Mouse (Mus musculus) midbrain, embryonic 13.5 days (tissue): Measurements from ENCODE around the gene Atrnl1. TPM values are rescaled to one million over a fixed set of nuclear protein-coding genes. Genes with fewer than 3 reads are reported as not detected.

Experiments used
- ATAC-seq: fragments of 200-750 bp; cut with Nextera tagmentation; 2 replicates; pipeline ENCODE4 v1.8.0; 2017; ENCODE audit warnings: mild to moderate bottlenecking, moderate TSS enrichment, moderate library complexity
- H3K27ac ChIP-seq: fragments of 300-500 bp; sonication (generic); 2 replicates; pipeline ENCODE4 v1.5.1; 2015; ENCODE audit warnings: inconsistent platforms, mild to moderate bottlenecking, moderate library complexity
- H3K27me3 ChIP-seq: fragments of 300-500 bp; sonication (generic); 2 replicates; pipeline ENCODE4 v1.6.1; 2015; ENCODE audit warnings: mild to moderate bottlenecking, inconsistent platforms
- H3K36me3 ChIP-seq: fragments of 300-500 bp; sonication (generic); 2 replicates; pipeline ENCODE4 v1.6.1; 2015; ENCODE audit warnings: mild to moderate bottlenecking, inconsistent platforms
- H3K4me1 ChIP-seq: fragments of 300-500 bp; sonication (generic); replicated peaks from 2 replicates; pipeline ENCODE4 v1.6.1; 2015; ENCODE audit warnings: inconsistent platforms
- H3K4me2 ChIP-seq: fragments of 300-500 bp; sonication (generic); replicated peaks from 2 replicates; pipeline ENCODE4 v1.6.1; 2015; ENCODE audit warnings: moderate library complexity, mild to moderate bottlenecking, inconsistent platforms
- H3K4me3 ChIP-seq: fragments of 300-500 bp; sonication (generic); replicated peaks from 2 replicates; pipeline ENCODE4 v1.5.1; 2015; ENCODE audit warnings: mild to moderate bottlenecking, inconsistent platforms
- H3K9ac ChIP-seq: fragments of 300-500 bp; sonication (generic); replicated peaks from 2 replicates; pipeline ENCODE4 v1.6.1; 2015; ENCODE audit warnings: mild to moderate bottlenecking, inconsistent platforms
- H3K9me3 ChIP-seq: fragments of 300-500 bp; sonication (generic); 2 replicates; pipeline ENCODE4 v1.6.1; 2016; ENCODE audit warnings: mild to moderate bottlenecking, inconsistent platforms
- WGBS: fragments of 180-500 bp; shearing (Covaris S2); methylation state at CpG from one replicate; pipeline ENCODE4 v1.1.7; 2015; 5-methylcytosine and 5-hydroxymethylcytosine counted together
- polyA plus RNA-seq: library from polyadenylated mRNA; unstranded; fragments of >200 nt; fragmentation: Nextera tagmentation; extraction: Ambion mirVana; gene quantifications from 2 replicates; pipeline ENCODE4 v1.2.1, GENCODE M21; 2015

Gene Atrnl1
- polyA plus RNA-seq, 1 experiment from 2014 or later, result 10.2 TPM

DNA sequence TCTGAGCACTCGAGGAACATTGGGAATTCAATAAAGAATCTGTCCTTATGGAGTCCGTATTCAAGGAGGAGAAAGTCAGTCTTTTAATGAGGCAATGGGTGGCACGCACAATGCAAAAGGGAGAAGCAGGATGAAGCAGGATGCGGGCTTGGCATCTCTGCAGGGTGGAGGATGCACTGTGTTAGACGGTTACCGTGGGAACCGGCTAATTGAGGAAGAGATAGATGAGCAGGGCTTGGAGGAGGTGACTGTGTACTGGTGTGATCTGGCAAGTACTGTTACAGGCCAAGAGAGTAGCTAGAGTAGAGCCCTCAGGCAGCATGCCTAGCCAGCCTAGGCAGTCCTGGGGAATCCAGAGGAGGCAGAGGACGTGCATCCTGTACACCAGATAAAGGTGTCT, 330.7 kb downstream of the Atrnl1 start:
- 54% methylated on average over 8 of the region's 8 CpGs for WGBS
- Histone ChIP-seq H3K36me3 (no peaks in the 10 kb centered on the region), H3K9ac (no peak overlapping the region), H3K27me3 (no peaks in the 10 kb centered on the region), H3K27ac (no peak overlapping the region), H3K4me1 (peaks cover 11% of the 10 kb centered on the region), H3K4me3 (no peak overlapping the region), H3K4me2 (no peak overlapping the region), H3K9me3 (no peaks in the 10 kb centered on the region)
- peak; percentile 85 for ATAC-seq

DNA sequence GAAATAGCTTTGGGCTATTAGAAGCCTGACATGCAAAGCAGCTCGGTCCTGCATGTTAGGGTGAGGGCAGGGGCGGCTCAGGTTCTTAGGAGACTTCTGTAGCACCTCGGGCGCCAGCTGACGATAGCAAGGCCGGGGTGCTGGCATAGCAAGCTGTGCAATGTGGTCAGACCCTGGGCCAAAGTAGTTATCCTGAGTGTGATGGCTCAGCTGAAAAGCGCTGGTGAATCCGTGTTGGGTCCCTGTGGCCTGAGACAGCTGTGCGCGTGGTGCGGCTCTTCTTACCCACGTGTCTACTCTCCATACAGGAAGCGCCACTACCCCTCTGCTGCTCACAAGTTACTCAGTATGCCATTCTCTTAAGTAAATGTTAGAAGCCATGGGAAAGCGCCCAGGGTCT, 331.4 kb downstream of the Atrnl1 start:
- ATAC-seq, result no peak
- Histone ChIP-seq H3K9ac (no peak overlapping the region), H3K9me3 (no peaks in the 10 kb centered on the region), H3K27ac (no peak overlapping the region), H3K36me3 (no peaks in the 10 kb centered on the region), H3K4me1 (peaks cover 11% of the 10 kb centered on the region), H3K27me3 (no peaks in the 10 kb centered on the region), H3K4me2 (no peak overlapping the region), H3K4me3 (no peak overlapping the region)
- WGBS, result 86% methylated on average over 14 of the region's 14 CpGs

DNA sequence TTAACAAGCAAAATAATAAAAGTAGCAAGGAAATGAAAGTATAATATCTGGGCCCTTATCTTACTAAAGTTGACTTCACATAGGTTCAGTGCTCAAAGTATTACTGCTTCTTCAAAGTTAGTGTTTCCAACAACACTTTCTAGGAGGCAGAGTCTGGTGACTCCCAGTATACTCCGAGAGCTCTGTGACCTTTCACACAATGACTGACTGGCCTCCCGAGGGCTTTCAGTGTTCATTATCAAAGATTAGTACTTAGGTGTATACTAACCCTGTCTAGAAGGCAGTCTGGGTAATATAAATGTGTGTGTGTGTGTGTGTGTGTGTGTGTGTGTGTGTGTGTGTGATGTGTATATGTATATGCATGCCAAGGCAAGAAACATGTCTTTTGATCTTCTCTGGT, 332.5 kb downstream of the Atrnl1 start:
- Histone ChIP-seq H3K4me1 (peaks cover 11% of the 10 kb centered on the region), H3K9me3 (no peaks in the 10 kb centered on the region), H3K27me3 (no peaks in the 10 kb centered on the region), H3K4me3 (no peak overlapping the region), H3K36me3 (no peaks in the 10 kb centered on the region), H3K27ac (no peak overlapping the region), H3K9ac (no peak overlapping the region), H3K4me2 (no peak overlapping the region)
- ATAC-seq, result no peak
- 57% methylated on average over 2 of the region's 2 CpGs for WGBS

- no peaks in the 10 kb centered on the region for H3K36me3 ChIP-seq
- no peak for ATAC-seq
These were observed 333.8 kb downstream of the Atrnl1 start for GRCm38 (mm10) chr19:57944680-57945079.

DNA sequence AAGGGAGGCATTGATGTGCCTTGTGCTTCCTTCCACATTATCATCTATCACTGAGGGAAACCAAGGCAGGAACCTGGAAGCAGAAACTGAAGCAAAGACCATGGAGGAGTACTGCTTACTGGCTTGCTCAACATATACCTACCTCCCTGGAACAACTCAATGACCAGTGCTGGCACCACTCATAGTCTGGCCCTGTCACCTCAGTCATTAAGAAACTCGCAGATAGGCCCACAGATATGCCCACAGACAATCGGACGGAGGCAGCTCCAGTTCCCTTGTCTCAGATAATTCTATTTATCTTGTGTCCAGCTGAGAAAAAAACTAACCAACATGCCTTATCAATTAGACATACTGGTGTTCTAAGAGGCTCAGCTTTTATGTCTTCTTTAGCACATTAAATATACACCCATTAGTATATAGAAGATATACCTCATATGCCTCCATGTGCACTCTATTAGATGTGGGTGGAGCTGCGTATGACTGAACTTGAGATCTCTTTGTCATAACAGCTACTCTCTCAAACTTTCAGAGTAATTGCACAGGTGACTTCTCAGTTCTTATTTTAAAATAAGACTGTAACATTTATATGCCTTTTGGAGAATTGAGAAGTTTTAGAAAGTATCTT, 334.9 kb downstream of the Atrnl1 start:
- no peak overlapping the region for H3K4me2 ChIP-seq
- no peaks in the 10 kb centered on the region for H3K36me3 ChIP-seq
- 95% methylated on average over 4 of the region's 4 CpGs for WGBS
- H3K9ac ChIP-seq, result no peak overlapping the region
- no peak overlapping the region for H3K4me3 ChIP-seq
- no peak for ATAC-seq
- no peaks in the 10 kb centered on the region for H3K9me3 ChIP-seq
- H3K27me3 ChIP-seq, result no peaks in the 10 kb centered on the region
- H3K27ac ChIP-seq, result no peak overlapping the region
- H3K4me1 ChIP-seq, result peaks cover 17% of the 10 kb centered on the region

More at GRCm38 (mm10) chr19:57944680-57945079, 333.8 kb downstream of the Atrnl1 start:
- Histone ChIP-seq H3K9ac (no peak overlapping the region), H3K27ac (no peak overlapping the region), H3K4me3 (no peak overlapping the region), H3K9me3 (no peaks in the 10 kb centered on the region), H3K4me2 (no peak overlapping the region), H3K4me1 (peaks cover 14% of the 10 kb centered on the region), H3K27me3 (no peaks in the 10 kb centered on the region)
- WGBS, result 88% methylated on average over 6 of the region's 6 CpGs

DNA sequence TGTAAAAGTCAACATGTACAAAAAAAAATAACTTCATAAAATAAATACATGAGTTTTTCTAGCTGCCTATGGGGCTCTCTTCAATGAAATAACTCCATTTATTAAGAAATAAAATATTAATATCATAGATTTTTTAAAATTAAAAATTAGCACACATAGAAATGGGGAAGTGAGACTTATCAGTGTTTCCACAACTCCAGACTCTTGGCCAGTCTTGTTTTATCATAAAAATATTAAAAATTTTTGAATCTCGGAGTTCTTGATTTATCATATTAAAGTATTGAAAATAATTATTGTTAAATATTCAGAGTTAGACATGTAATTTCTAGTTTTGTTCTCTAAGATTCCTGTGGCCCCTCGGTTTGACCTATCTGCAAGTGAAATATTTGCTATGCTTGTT, 337.7 kb downstream of the Atrnl1 start:
- Histone ChIP-seq H3K36me3 (no peaks in the 10 kb centered on the region), H3K4me3 (no peak overlapping the region), H3K27ac (no peak overlapping the region), H3K27me3 (no peaks in the 10 kb centered on the region), H3K9ac (no peak overlapping the region), H3K9me3 (no peaks in the 10 kb centered on the region), H3K4me1 (peaks cover 6% of the 10 kb centered on the region; the same call in 1 of the 2 replicates), H3K4me2 (no peak overlapping the region)
- WGBS, result 92% methylated on average over 2 of the region's 2 CpGs
- no peak for ATAC-seq

DNA sequence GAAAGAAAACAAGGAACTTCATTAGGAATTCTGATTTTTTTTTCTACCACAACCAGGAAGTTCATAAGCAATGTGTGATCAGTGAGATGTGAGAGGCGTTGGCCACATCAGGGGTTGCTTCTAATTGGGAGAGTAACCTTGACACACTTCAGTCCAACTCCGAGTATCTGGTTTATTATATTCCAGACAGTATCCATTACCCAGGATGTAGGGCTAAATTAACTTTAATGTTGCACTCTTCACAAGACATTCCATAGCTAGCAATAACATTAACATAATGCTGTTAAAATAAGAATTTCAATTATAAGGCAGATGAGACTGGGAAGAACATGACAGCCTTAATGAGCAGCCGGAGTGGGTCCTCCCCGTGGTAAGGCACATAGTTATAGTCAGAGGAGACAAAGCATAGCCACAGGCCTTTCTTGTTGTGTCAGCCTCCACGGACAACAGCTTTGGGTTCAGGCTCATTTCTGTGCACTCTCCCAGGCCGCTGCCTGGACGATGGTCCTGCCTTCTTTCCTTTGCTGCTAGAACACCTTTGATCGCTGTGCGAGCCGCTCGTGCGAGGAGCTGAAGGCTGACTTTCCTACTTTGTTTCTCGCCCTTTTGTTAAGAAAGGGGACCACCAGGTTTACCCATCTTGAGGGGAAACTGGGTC, 338.6 kb downstream of the Atrnl1 start:
- WGBS, result 57% methylated on average over 13 of the region's 13 CpGs
- no peaks in the 10 kb centered on the region for H3K36me3 ChIP-seq
- no peak overlapping the region for H3K9ac ChIP-seq
- H3K4me2 ChIP-seq, result no peak overlapping the region
- ATAC-seq, result peak; percentile 65; the same call in 1 of the 2 replicates
- no peak overlapping the region for H3K4me3 ChIP-seq
- H3K27me3 ChIP-seq, result no peaks in the 10 kb centered on the region
- no peaks in the 10 kb centered on the region for H3K9me3 ChIP-seq
- peak overlapping the region; percentile 35; the same call in 1 of the 2 replicates for H3K27ac ChIP-seq
- H3K4me1 ChIP-seq, result peaks cover 6% of the 10 kb centered on the region; the same call in 1 of the 2 replicates

DNA sequence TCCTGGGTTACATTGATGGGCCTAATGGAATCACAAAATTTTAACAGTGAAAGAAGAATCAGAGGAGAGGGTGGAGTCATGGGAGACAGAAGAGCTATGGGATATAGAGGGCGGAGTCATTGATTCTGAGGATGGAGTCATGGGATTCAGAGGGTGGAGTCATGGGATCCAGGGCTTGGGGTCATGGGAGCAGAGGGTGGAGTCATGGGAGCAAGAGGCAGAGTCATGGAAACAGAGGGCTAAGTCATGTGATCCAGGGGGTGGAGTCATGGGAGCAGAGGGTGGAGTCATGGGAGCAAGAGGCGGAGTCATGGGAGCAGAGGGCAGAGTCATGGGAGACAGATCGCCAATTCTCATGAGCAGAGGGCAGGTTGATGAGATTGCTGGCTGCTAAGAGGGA, 343.3 kb downstream of the Atrnl1 start:
- Histone ChIP-seq H3K4me1 (peaks cover 6% of the 10 kb centered on the region; the same call in 1 of the 2 replicates), H3K4me3 (no peak overlapping the region), H3K9me3 (no peaks in the 10 kb centered on the region), H3K9ac (no peak overlapping the region), H3K27ac (no peak overlapping the region), H3K4me2 (no peak overlapping the region), H3K27me3 (no peaks in the 10 kb centered on the region), H3K36me3 (no peaks in the 10 kb centered on the region)
- WGBS, result 98% methylated on average over 3 of the region's 3 CpGs
- ATAC-seq, result no peak

- 0 out of 2 replicates have a peak, but pooled peaks cover 2% of the 10 kb centered on the region for H3K4me1 ChIP-seq
- H3K9me3 ChIP-seq, result no peaks in the 10 kb centered on the region
- no peaks in the 10 kb centered on the region for H3K27me3 ChIP-seq
- no peak overlapping the region for H3K4me3 ChIP-seq
- no peak overlapping the region for H3K9ac ChIP-seq
- H3K4me2 ChIP-seq, result no peak overlapping the region
- ATAC-seq, result no peak
- no peak overlapping the region for H3K27ac ChIP-seq
- 92% methylated on average over 3 of the region's 3 CpGs for WGBS
- no peaks in the 10 kb centered on the region for H3K36me3 ChIP-seq
These were observed 345.6 kb downstream of the Atrnl1 start for GRCm38 (mm10) chr19:57956459-57956858.

- Histone ChIP-seq H3K27ac (no peak overlapping the region), H3K36me3 (no peaks in the 10 kb centered on the region), H3K9me3 (no peaks in the 10 kb centered on the region), H3K27me3 (no peaks in the 10 kb centered on the region), H3K4me2 (no peak overlapping the region), H3K4me1 (peaks cover 9% of the 10 kb centered on the region; the same call in 1 of the 2 replicates), H3K4me3 (no peak overlapping the region), H3K9ac (no peak overlapping the region)
- 92% methylated on average over 3 of the region's 3 CpGs for WGBS
- ATAC-seq, result no peak
These were observed 346.5 kb downstream of the Atrnl1 start for GRCm38 (mm10) chr19:57957363-57957762.

DNA sequence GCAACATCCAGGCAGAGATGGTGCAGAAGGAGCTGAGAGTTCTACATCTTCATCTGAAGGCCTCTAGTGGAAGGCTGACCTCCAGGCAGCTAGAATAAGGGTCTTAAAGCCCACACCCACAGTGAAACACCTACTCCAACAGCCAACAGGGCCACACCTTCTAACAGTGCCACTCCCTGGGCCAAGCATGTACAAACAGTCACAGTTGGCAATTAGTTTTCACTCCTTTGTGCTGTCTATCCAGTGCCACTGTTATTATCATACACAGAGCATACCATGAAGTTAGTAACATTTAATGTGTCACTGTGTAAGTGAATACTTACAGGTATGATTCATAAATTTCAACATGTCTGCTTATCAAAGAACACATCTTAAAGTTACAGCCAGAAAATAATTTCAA, 347.3 kb downstream of the Atrnl1 start:
- no peak for ATAC-seq

DNA sequence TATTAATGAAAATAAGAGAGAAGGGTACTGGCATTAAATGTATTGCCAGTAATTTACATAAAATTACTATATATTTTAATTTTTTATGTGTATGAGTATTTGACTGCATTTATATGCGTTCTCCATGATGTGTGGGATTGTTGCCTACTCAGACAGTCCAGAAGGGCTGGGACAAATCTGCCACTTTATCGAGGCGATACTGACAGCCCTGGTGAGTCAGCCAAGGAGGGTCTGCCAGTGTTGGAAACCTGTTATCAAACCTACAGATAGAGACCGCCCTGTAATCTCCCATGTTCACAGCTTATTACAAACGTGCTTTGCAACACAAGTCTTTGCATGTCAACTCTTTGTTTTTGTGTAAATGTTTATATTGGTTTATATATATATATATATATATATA, 347.9 kb downstream of the Atrnl1 start:
- Histone ChIP-seq H3K4me1 (peaks cover 12% of the 10 kb centered on the region), H3K4me3 (no peak overlapping the region), H3K9me3 (no peaks in the 10 kb centered on the region), H3K27ac (no peak overlapping the region), H3K9ac (no peak overlapping the region), H3K4me2 (no peak overlapping the region), H3K27me3 (no peaks in the 10 kb centered on the region), H3K36me3 (no peaks in the 10 kb centered on the region)
- 91% methylated on average over 5 of the region's 5 CpGs for WGBS
- no peak for ATAC-seq

More for the DNA sequence above, 347.3 kb downstream of the Atrnl1 start:
- no peak overlapping the region for H3K4me2 ChIP-seq
- no peak overlapping the region for H3K27ac ChIP-seq
- peaks cover 12% of the 10 kb centered on the region for H3K4me1 ChIP-seq
- no peaks in the 10 kb centered on the region for H3K27me3 ChIP-seq
- H3K36me3 ChIP-seq, result no peaks in the 10 kb centered on the region
- H3K9me3 ChIP-seq, result no peaks in the 10 kb centered on the region
- no peak overlapping the region for H3K4me3 ChIP-seq
- H3K9ac ChIP-seq, result no peak overlapping the region
